Mouse (Mus musculus) testis, adult 10 weeks (tissue): ENCODE measurements around the gene Hs3st1. TPM values are rescaled to one million over a fixed set of nuclear protein-coding genes. Genes with fewer than 3 reads are reported as not detected.

Experiments
- polyA plus RNA-seq: library from polyadenylated mRNA; stranded (reverse); fragments of 350-450 nt; fragmentation: Illumina TruSeq; extraction: RNeasy Lipid Tissue Mini Kit (QIAGEN cat#74804); gene quantifications from one replicate; pipeline ENCODE4 v1.2.3, GENCODE M21; 2014; ENCODE audit warnings: low read depth, low replicate concordance

The Hs3st1 gene
- 0.91 TPM for polyA plus RNA-seq

GRCm38 (mm10) chr5:39755375-39755774, at the start of gene Hs3st1:
Hs3st1 (minus strand) TSS chr5:39755475.

